15 mouse cellular contexts compared by ENCODE assay signal in the genomic region with DNA sequence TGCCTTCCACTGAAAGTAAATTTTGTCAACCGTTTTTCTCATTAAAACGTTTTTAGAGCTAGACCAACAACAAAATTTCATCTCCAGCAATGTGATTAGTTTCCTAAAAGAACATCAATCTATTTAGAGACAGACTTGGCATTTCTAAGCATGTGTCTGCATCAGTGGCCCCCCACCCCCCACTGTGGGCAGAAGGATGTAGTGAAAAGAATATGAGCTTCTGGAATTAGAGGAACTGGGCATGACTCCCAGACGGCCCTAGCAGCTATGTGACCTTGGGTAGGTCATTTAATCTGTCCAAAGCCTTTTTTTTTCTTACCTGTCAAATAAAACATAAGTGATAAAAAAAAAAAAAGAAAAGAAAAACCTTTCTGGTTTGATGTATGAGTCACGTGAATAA.
DNase-seq lines count a peak whose midpoint lies in the region; ATAC-seq and TF ChIP-seq lines count a peak whose summit lies in the region.
"Had no signal": no experiment of that assay in that cellular context is flagged by ENCODE, and none has a peak within 500 bp of the region (broad histone marks: within the 10 kb centered on the region; RNA-seq: fewer than 3 reads in every experiment).

No protein-coding gene starts in this region.

- TF ChIP-seq POLR2A in bone marrow macrophage, adult 2 months (IDR thresholded peaks at IDR 0.05; ENCODE audit: borderline replicate concordance, low read depth, low read length) = no peak

- WGBS in heart, embryonic 10.5 days = 72% methylated on average over 4 of the region's 4 CpGs
- WGBS in kidney, embryonic 16.5 days = 58% methylated on average over 4 of the region's 4 CpGs
- WGBS in forebrain, embryonic 13.5 days = 68% methylated on average over 4 of the region's 4 CpGs

- no peak overlapping the region for H3K4me2 ChIP-seq in kidney, embryonic 16.5 days (replicated peaks; ENCODE audit: low read depth, low read length)
- no peak overlapping the region for H3K4me2 ChIP-seq in forebrain, embryonic 13.5 days
- H3K4me2 ChIP-seq: limb, embryonic 12.5 days; liver, embryonic 15.5 days had no signal

- no peaks in the 10 kb centered on the region for H3K4me1 ChIP-seq in heart, embryonic 10.5 days
- no peaks in the 10 kb centered on the region for H3K4me1 ChIP-seq in kidney, embryonic 16.5 days (ENCODE audit: insufficient read depth, low read length)
- H3K4me1 ChIP-seq in bone marrow macrophage, adult 2 months (ENCODE audit: control insufficient read depth, insufficient read depth, low read length) = peaks cover 16% of the 10 kb centered on the region
- H3K4me1 ChIP-seq in forebrain, embryonic 13.5 days = no peaks in the 10 kb centered on the region
- H3K4me1 ChIP-seq: limb, embryonic 12.5 days; liver, embryonic 15.5 days had no signal

- no peak overlapping the region for H3K4me3 ChIP-seq in heart, embryonic 10.5 days
- H3K4me3 ChIP-seq in kidney, embryonic 16.5 days (ENCODE audit: low read length) = no peak overlapping the region
- H3K4me3 ChIP-seq in bone marrow macrophage, adult 2 months (ENCODE audit: insufficient read depth, low read length) = no peak overlapping the region
- H3K4me3 ChIP-seq in forebrain, embryonic 13.5 days = no peak overlapping the region
- H3K4me3 ChIP-seq: left cerebral cortex, adult 2 months; limb, embryonic 12.5 days; liver, embryonic 15.5 days had no signal

- H3K9me3 ChIP-seq in heart, embryonic 10.5 days = no peaks in the 10 kb centered on the region
- no peaks in the 10 kb centered on the region for H3K9me3 ChIP-seq in kidney, embryonic 16.5 days (ENCODE audit: low read length)
- H3K9me3 ChIP-seq in forebrain, embryonic 13.5 days (replicated peaks) = no peaks in the 10 kb centered on the region
- H3K9me3 ChIP-seq: limb, embryonic 12.5 days; liver, embryonic 15.5 days had no signal

- H3K36me3 ChIP-seq in heart, embryonic 10.5 days = no peaks in the 10 kb centered on the region
- no peaks in the 10 kb centered on the region for H3K36me3 ChIP-seq in kidney, embryonic 16.5 days (ENCODE audit: insufficient read depth, low read length)
- no peaks in the 10 kb centered on the region for H3K36me3 ChIP-seq in forebrain, embryonic 13.5 days (ENCODE audit: poor library complexity, severe bottlenecking)
- H3K36me3 ChIP-seq: limb, embryonic 12.5 days; liver, embryonic 15.5 days had no signal

- TF ChIP-seq CTCF in bone marrow macrophage, adult 2 months (IDR thresholded peaks at IDR 0.05; ENCODE audit: low read depth, low read length) = no peak

- ATAC-seq in kidney, embryonic 16.5 days (ENCODE audit: low FRiP score, low TSS enrichment) = no peak
- no peak for ATAC-seq in forebrain, embryonic 13.5 days
- ATAC-seq: CD4-positive, CD25-positive, alpha-beta regulatory T cell, adult 4 months; forebrain, embryonic 14.5 days had no signal

- no peaks in the 10 kb centered on the region for H3K27me3 ChIP-seq in heart, embryonic 10.5 days (ENCODE audit: insufficient read depth, poor library complexity, severe bottlenecking)
- H3K27me3 ChIP-seq in kidney, embryonic 16.5 days (ENCODE audit: insufficient read depth, low read length) = no peaks in the 10 kb centered on the region
- H3K27me3 ChIP-seq in forebrain, embryonic 13.5 days = no peaks in the 10 kb centered on the region
- H3K27me3 ChIP-seq: limb, embryonic 12.5 days; liver, embryonic 15.5 days had no signal

- DNase-seq in heart, adult 18-20 months = peak; percentile 24 to 32
- no peak for DNase-seq in heart, embryonic 10.5 days (ENCODE audit: low spot score)
- DNase-seq in kidney, postnatal 14 days = peak; percentile 12
- DNase-seq in skeletal muscle tissue, adult 2 months (ENCODE audit: low read depth, low spot score) = peak; percentile 36
- DNase-seq: cerebellum, adult 18-20 months; lung, postnatal 10 days; right cerebral cortex, postnatal 14 days had no signal

- no peak overlapping the region for H3K9ac ChIP-seq in kidney, embryonic 16.5 days (replicated peaks; ENCODE audit: low read length)
- H3K9ac ChIP-seq in forebrain, embryonic 13.5 days = no peak overlapping the region
- H3K9ac ChIP-seq: limb, embryonic 12.5 days; liver, embryonic 15.5 days had no signal

- no peak overlapping the region for H3K27ac ChIP-seq in heart, embryonic 10.5 days
- H3K27ac ChIP-seq in kidney, embryonic 16.5 days (ENCODE audit: low read length) = no peak overlapping the region
- H3K27ac ChIP-seq in bone marrow macrophage, adult 2 months (ENCODE audit: insufficient read depth, low read depth, low read length) = peak overlapping the region; percentile 65
- no peak overlapping the region for H3K27ac ChIP-seq in forebrain, embryonic 13.5 days
- H3K27ac ChIP-seq: left cerebral cortex, adult 2 months; limb, embryonic 12.5 days; liver, embryonic 15.5 days had no signal
